Mouse (Mus musculus): Measurements from ENCODE around the gene Atp6v1e1. TPM values are rescaled to one million over a fixed set of nuclear protein-coding genes. Genes with fewer than 3 reads are reported as not detected.

Gene Atp6v1e1
- polyA plus RNA-seq, 1 experiment = 213 TPM

- H3K9ac ChIP-seq (ENCODE audit: low read depth, poor library complexity, severe bottlenecking) = no peak overlapping the region
- H3K36me3 ChIP-seq (ENCODE audit: control insufficient read depth, insufficient read depth, low read length, poor library complexity, severe bottlenecking) = no peaks in the 10 kb centered on the region
- no peaks in the 10 kb centered on the region for H3K4me1 ChIP-seq (ENCODE audit: control insufficient read depth, insufficient read depth, low read length)
- H3K27ac ChIP-seq (ENCODE audit: insufficient read depth, low read length) = no peak overlapping the region
- TF ChIP-seq CTCF (IDR thresholded peaks at IDR 0.05; ENCODE audit: low read depth, low read length) = no peak
- TF ChIP-seq EP300 (IDR thresholded peaks at IDR 0.05; ENCODE audit: insufficient read depth, low read depth, low read length) = no peak
- TF ChIP-seq POLR2A (IDR thresholded peaks at IDR 0.05; ENCODE audit: insufficient read depth, low read length) = no peak
- H3K9me3 ChIP-seq (replicated peaks; ENCODE audit: control insufficient read depth, insufficient read depth, low read length, poor library complexity, severe bottlenecking) = no peaks in the 10 kb centered on the region
- H3K4me3 ChIP-seq (ENCODE audit: low read depth, low read length) = no peak overlapping the region
- no peaks in the 10 kb centered on the region for H3K27me3 ChIP-seq (ENCODE audit: control insufficient read depth, insufficient read depth, low read length, poor library complexity, severe bottlenecking)
Observed at GRCm38 (mm10) chr6:120784351-120784750, 38.2 kb downstream of the Atp6v1e1 start.

DNA sequence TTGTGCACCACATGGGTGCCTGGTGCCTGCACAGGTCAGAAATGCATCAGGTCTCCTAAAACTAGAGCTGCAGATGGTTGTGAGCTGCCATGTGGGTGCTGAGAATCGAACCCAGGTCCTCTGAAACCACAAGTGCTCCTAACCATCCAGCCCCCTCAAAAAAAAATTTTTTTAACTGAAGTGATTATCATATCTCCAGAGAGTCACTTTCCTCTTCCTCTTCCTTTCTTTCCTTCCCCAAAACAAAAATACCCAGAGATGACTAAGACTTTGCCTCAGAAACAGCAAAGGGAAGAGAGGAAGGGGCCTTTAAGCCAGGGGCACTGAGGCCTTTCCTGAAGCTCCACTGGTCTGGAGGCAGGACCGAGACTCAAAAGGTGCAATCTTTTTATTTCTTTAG, 39.6 kb downstream of the Atp6v1e1 start:
- H3K27me3 ChIP-seq (ENCODE audit: control insufficient read depth, insufficient read depth, low read length, poor library complexity, severe bottlenecking) = no peaks in the 10 kb centered on the region
- no peaks in the 10 kb centered on the region for H3K36me3 ChIP-seq (ENCODE audit: control insufficient read depth, insufficient read depth, low read length, poor library complexity, severe bottlenecking)
- no peaks in the 10 kb centered on the region for H3K9me3 ChIP-seq (replicated peaks; ENCODE audit: control insufficient read depth, insufficient read depth, low read length, poor library complexity, severe bottlenecking)
- H3K4me3 ChIP-seq (ENCODE audit: low read depth, low read length) = no peak overlapping the region
- TF ChIP-seq POLR2A (IDR thresholded peaks at IDR 0.05; ENCODE audit: insufficient read depth, low read length) (no peak), CTCF (IDR thresholded peaks at IDR 0.05; ENCODE audit: low read depth, low read length) (no peak), EP300 (IDR thresholded peaks at IDR 0.05; ENCODE audit: insufficient read depth, low read depth, low read length) (no peak)
- H3K27ac ChIP-seq (ENCODE audit: insufficient read depth, low read length) = no peak overlapping the region
- H3K9ac ChIP-seq (ENCODE audit: low read depth, poor library complexity, severe bottlenecking) = no peak overlapping the region
- no peaks in the 10 kb centered on the region for H3K4me1 ChIP-seq (ENCODE audit: control insufficient read depth, insufficient read depth, low read length)

DNA sequence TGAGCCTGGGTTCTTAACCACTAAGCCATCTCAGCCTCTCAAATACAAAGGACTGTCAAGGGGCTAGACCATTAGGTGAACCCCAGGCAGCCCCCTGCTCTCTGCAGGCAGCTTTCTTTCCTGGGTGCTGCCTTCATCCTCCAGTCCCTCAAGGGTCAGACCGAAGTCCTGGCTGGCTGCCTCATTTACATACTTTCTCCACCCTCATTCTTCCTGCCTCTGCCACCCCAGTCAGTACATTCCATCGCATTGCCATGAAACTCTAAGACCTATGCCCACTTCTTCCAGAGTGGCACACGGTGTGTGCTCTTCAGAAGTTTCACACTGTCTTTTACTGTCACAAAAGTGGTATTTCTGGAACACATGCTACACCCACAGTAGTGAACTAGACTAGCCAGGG, 44.4 kb downstream of the Atp6v1e1 start:
- H3K9me3 ChIP-seq (replicated peaks; ENCODE audit: control insufficient read depth, insufficient read depth, low read length, poor library complexity, severe bottlenecking) = no peaks in the 10 kb centered on the region
- H3K4me3 ChIP-seq (ENCODE audit: low read depth, low read length) = no peak overlapping the region
- no peak overlapping the region for H3K9ac ChIP-seq (ENCODE audit: low read depth, poor library complexity, severe bottlenecking)
- TF ChIP-seq CTCF (IDR thresholded peaks at IDR 0.05; ENCODE audit: low read depth, low read length) (no peak), POLR2A (IDR thresholded peaks at IDR 0.05; ENCODE audit: insufficient read depth, low read length) (no peak), EP300 (IDR thresholded peaks at IDR 0.05; ENCODE audit: insufficient read depth, low read depth, low read length) (no peak)
- no peaks in the 10 kb centered on the region for H3K4me1 ChIP-seq (ENCODE audit: control insufficient read depth, insufficient read depth, low read length)
- no peaks in the 10 kb centered on the region for H3K27me3 ChIP-seq (ENCODE audit: control insufficient read depth, insufficient read depth, low read length, poor library complexity, severe bottlenecking)
- no peaks in the 10 kb centered on the region for H3K36me3 ChIP-seq (ENCODE audit: control insufficient read depth, insufficient read depth, low read length, poor library complexity, severe bottlenecking)
- no peak overlapping the region for H3K27ac ChIP-seq (ENCODE audit: insufficient read depth, low read length)

GRCm38 (mm10) chr6:120777533-120777932, 45.1 kb downstream of the Atp6v1e1 start:
- H3K27ac ChIP-seq (ENCODE audit: insufficient read depth, low read length) = no peak overlapping the region
- no peaks in the 10 kb centered on the region for H3K9me3 ChIP-seq (replicated peaks; ENCODE audit: control insufficient read depth, insufficient read depth, low read length, poor library complexity, severe bottlenecking)
- no peaks in the 10 kb centered on the region for H3K27me3 ChIP-seq (ENCODE audit: control insufficient read depth, insufficient read depth, low read length, poor library complexity, severe bottlenecking)
- TF ChIP-seq CTCF (IDR thresholded peaks at IDR 0.05; ENCODE audit: low read depth, low read length) (no peak), EP300 (IDR thresholded peaks at IDR 0.05; ENCODE audit: insufficient read depth, low read depth, low read length) (no peak), POLR2A (IDR thresholded peaks at IDR 0.05; ENCODE audit: insufficient read depth, low read length) (no peak)
- no peak overlapping the region for H3K9ac ChIP-seq (ENCODE audit: low read depth, poor library complexity, severe bottlenecking)
- no peaks in the 10 kb centered on the region for H3K4me1 ChIP-seq (ENCODE audit: control insufficient read depth, insufficient read depth, low read length)
- no peaks in the 10 kb centered on the region for H3K36me3 ChIP-seq (ENCODE audit: control insufficient read depth, insufficient read depth, low read length, poor library complexity, severe bottlenecking)
- no peak overlapping the region for H3K4me3 ChIP-seq (ENCODE audit: low read depth, low read length)

DNA sequence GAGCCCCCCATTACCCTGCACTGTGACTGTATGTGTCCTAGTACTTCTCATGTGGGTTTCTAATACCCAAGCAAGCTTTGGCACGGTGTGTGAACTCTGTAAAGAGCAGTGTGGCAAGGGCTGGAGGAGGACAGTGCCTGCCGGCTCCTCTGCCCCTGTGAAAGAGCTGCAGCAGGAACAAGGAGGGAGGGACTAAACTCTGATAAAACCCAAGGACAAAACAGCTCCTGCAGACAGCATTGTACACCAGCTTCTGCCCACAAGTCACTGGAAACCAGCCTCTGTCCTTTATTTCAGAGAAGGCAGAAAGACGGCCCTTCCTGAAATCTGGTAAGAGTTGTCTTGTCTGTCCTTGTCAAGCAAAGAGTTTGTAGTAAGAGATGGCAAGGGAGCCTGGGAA, 46.3 kb downstream of the Atp6v1e1 start:
- Histone ChIP-seq H3K27ac (ENCODE audit: insufficient read depth, low read length) (no peak overlapping the region), H3K4me3 (ENCODE audit: low read depth, low read length) (no peak overlapping the region), H3K4me1 (ENCODE audit: control insufficient read depth, insufficient read depth, low read length) (no peaks in the 10 kb centered on the region), H3K9ac (ENCODE audit: low read depth, poor library complexity, severe bottlenecking) (no peak overlapping the region), H3K27me3 (ENCODE audit: control insufficient read depth, insufficient read depth, low read length, poor library complexity, severe bottlenecking) (no peaks in the 10 kb centered on the region), H3K9me3 (replicated peaks; ENCODE audit: control insufficient read depth, insufficient read depth, low read length, poor library complexity, severe bottlenecking) (no peaks in the 10 kb centered on the region), H3K36me3 (ENCODE audit: control insufficient read depth, insufficient read depth, low read length, poor library complexity, severe bottlenecking) (no peaks in the 10 kb centered on the region)
- TF ChIP-seq POLR2A (IDR thresholded peaks at IDR 0.05; ENCODE audit: insufficient read depth, low read length) (no peak), CTCF (IDR thresholded peaks at IDR 0.05; ENCODE audit: low read depth, low read length) (no peak), EP300 (IDR thresholded peaks at IDR 0.05; ENCODE audit: insufficient read depth, low read depth, low read length) (no peak)

DNA sequence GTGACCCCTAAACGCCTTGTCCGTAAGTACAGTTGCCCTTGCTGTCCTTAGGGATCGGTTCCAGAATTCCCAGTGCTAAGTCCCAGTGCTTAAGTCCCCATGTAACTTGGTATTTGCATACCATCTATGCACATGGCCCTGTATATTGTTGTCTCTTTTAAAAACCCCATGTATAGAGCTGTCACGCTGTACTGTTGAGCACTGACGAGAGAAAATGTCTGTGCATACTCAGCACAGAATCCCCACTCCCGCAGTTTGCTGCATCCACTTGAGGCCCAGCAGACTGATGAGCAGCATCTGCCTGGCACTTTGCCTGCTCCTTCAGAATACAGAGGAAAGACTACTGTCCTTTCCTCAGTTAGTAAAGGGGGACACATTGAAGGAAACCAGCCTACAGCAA, 48.8 kb downstream of the Atp6v1e1 start:
- Histone ChIP-seq H3K4me3 (ENCODE audit: low read depth, low read length) (no peak overlapping the region), H3K27ac (ENCODE audit: insufficient read depth, low read length) (no peak overlapping the region), H3K9ac (ENCODE audit: low read depth, poor library complexity, severe bottlenecking) (no peak overlapping the region), H3K9me3 (replicated peaks; ENCODE audit: control insufficient read depth, insufficient read depth, low read length, poor library complexity, severe bottlenecking) (no peaks in the 10 kb centered on the region), H3K4me1 (ENCODE audit: control insufficient read depth, insufficient read depth, low read length) (no peaks in the 10 kb centered on the region), H3K27me3 (ENCODE audit: control insufficient read depth, insufficient read depth, low read length, poor library complexity, severe bottlenecking) (no peaks in the 10 kb centered on the region), H3K36me3 (ENCODE audit: control insufficient read depth, insufficient read depth, low read length, poor library complexity, severe bottlenecking) (no peaks in the 10 kb centered on the region)
- TF ChIP-seq CTCF (IDR thresholded peaks at IDR 0.05; ENCODE audit: low read depth, low read length) (no peak), POLR2A (IDR thresholded peaks at IDR 0.05; ENCODE audit: insufficient read depth, low read length) (no peak), EP300 (IDR thresholded peaks at IDR 0.05; ENCODE audit: insufficient read depth, low read depth, low read length) (no peak)
